Mouse (Mus musculus) erythroid progenitor cell, adult 5-6 weeks (primary cell): ENCODE results near the gene Pdcd7. TPM values are rescaled to one million over a fixed set of nuclear protein-coding genes. Genes with fewer than 3 reads are reported as not detected.
"Not testable (repeated sequence)": the region's sequence is repeated elsewhere in the genome, so short reads cannot be mapped to it uniquely, and the experiment has no call there.

Source experiments
- ATAC-seq: replicated peaks from 2 replicates; pipeline ENCODE4 v1.8.0; 2016; ENCODE audit warnings: moderate number of reproducible peaks, mild to moderate bottlenecking, moderate TSS enrichment, inconsistent platforms; ENCODE audit not compliant: poor library complexity, low FRiP score, severe bottlenecking
- total RNA-seq, 2 experiments: library from RNA; stranded (forward) in 1 of 2; stranded (reverse) in 1 of 2; fragments of 150-400 nt in 1 of 2; fragments of 186-747, 209-891 nt in 1 of 2; gene quantifications; 2 replicates each; pipeline versions ENCODE4 v1.2.3 to v1.2.4; 2015 to 2017; ENCODE audit warnings: low replicate concordance in 2 of 2

Gene Pdcd7
- total RNA-seq (2015; ENCODE audit: low replicate concordance): 7.2 and 13.4 TPM in 2 replicates
- 8.4 and 13.3 TPM in 2 replicates for total RNA-seq (2017; ENCODE audit: low replicate concordance)

DNA sequence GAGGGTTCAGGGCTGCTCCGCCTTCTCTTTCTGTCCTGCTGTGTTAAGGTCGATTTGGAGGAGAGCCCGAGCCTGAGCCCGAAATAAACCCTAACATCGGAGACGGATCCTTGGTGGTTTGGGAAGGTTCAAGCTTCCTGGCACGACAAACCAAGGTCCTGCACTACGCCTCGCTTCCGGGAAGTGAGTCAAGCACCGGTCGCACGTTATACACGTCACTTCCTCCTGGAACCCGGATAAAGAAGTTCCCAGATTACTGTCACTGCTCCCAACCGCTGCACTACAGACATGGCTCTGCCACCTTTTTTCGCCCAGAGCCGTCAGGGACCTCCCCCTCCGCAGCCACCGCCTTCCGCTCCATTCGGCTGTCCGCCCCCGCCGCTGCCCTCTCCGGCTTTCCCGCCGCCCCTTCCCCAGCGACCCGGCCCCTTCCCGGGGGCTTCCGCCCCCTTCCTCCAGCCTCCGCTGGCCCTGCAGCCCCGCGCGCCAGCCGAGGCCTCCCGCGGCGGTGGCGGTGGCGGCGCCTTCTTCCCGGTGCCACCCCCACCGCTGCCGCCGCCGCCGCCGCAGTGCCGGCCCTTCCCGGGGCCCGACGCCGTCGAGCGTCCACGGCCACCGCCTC lies at the start of gene Pdcd7:
Gene Pdcd7, plus strand, starts transcription at position 251 of the 622 bp plus-strand sequence.
- ATAC-seq: peak; percentile 91

DNA sequence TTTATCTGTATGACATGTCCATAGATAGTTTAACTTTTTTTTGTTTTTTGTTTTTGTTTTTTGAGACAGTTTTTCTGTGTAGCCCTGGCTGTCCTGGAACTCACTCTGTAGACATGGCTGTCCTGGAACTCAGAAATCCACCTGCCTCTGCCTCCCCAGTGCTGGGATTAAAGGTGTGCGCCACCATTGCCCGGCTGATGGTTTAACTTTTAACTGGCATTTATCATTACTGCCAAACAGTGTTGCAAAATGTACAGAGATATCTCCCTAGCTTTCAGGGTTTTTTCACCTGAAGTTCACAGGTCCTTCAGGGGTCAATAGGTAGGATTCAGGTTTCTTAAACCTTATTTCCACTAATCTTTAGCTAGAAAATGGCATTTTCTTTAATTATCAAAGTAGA lies 48.8 kb upstream of the Pdcd7 start:
- no peak for ATAC-seq

DNA sequence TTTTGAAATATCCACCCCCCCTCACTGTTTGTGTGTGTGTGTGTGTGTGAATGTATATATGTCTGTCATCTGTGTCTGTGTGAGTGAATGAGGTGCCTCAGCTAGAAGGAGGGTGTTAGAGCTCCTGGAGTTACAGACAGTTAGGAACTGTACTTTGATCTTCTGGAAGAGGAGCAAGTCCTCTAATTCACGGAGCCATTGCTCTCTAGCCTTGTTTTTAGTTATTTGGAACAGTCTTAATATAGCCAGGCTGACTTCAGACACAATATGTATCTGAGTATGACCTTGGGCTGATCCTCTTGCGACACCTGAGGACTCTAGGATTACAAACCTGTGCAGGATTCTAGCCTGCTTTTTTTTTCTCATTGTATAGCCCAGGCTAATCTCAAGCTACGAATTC lies 47.1 kb upstream of the Pdcd7 start:
- no peak for ATAC-seq

DNA sequence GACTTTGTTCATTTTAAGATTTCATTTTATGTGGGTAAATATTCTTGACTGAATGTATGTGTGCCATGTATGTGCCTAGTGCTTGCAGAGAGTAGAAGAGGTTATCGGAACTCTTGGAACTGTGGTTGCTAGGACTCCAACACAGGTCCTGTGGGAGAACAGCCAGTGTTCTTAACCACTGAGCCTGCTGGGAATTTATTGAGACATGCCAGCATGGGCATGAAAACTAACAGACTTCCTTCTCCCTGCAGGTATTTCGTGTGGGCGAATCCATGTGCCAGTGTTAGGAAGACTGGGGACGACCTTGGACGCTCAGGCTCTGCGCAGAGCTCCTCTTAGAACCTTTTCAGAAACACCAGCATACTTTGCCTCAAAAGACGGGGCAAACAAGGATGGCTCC lies 46.3 kb upstream of the Pdcd7 start:
- no peak for ATAC-seq

DNA sequence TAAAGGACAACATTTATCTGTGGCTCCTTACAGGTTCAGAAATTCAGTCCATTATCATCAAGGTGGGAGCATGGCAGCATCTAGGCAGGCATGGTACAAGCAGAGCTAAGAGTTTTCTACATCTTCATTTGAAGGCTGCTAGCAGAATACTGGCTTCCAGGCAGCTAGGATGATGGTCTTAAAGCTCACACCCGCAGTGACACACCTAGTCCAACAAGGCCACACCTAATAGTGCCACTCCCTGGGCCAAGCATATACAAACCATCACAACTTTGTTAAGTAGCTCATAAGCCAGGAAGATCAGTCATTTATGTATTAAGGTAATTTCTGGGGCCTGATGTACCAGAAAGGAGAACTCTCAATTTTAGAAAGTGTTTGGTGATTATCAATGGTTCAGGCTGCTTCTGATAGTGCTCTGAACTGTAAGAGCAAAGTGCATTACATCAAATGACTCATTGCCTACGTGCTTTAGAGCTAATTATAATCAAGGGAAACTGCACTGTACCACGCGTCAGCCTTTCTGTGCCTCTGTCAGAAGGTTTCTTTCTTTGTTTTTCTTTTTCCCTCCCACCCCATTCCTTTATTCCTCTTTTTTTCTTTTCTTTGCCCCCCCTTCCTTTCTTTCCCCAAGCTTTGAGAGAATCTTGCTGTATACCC lies 43.4 kb upstream of the Pdcd7 start:
- ATAC-seq: no peak

DNA sequence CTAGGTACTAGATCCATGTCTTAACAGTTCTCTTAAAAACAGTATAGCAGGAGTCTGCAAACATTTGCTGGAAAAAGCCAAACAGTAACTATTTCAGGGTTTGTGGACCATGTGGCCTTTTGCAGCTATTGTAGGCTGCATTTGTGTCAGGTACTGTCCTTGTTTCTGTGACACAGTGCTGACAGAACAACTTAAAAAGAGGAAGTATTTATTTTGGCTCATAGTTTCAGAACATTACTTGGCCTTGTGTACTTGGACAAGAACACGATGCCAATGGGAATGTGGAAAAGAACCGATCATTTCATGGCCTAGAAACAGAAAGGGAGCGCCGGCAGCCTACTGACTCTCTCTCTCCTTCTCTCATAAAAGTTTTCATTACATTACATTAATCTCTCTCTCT lies 42.3 kb upstream of the Pdcd7 start:
- ATAC-seq: no peak

DNA sequence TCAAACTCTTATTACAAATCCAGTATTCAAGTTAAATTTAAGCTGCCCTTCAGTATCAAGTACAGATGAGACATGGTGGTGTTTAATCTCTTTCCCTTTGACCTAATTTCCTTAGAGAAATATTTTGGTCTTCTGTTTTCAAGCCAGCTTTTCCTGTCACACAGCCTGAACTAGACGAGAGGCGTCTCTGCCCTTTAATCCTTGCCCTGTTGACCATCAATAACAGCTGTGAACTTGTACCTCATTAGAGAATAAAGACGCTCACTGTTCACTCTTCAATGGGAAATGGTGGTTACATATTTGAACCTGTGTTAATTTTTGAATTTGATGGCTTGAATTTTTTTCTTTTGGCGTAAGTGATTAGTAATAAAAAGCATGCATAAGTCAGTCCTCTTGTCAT lies 41.6 kb upstream of the Pdcd7 start:
- no peak for ATAC-seq

DNA sequence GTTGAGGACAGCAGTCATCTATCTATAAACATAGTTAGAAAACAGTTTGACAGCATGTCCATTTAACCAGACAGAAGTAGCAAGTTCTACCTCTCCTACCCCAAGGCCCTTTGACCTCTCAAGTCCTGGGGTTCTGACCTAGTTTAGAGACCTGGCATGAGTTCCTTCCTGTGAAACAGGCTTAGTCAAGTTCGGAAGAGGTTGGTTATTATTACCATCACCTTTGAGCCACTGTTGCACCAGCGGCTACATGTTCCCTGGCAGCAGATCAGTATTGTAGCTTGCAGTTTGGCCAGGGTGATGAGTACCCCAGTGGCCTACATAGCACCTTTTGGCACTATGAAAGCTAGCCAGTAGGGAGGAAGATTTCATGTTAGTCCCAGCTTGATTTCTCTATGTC lies 39.2 kb upstream of the Pdcd7 start:
- ATAC-seq: no peak

DNA sequence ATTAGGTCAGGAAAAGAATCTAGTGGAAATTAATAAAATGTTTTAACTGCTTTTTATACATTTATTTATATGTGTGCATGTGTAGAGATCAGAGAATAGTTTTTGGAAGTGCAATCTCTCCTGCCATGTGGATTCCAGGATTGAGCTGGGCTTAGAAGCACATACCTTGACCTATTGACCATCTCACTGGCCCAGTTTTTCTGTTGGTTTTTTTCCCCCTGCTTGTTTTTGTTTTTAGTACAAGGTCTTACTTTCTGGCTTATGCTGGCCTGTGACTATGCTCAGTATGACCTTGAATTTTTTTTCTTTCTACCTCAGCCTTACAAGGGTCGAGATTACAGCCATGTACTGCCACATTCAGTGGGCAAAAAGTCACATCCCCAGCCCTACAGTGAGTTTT lies 37.9 kb upstream of the Pdcd7 start:
- ATAC-seq: no peak

DNA sequence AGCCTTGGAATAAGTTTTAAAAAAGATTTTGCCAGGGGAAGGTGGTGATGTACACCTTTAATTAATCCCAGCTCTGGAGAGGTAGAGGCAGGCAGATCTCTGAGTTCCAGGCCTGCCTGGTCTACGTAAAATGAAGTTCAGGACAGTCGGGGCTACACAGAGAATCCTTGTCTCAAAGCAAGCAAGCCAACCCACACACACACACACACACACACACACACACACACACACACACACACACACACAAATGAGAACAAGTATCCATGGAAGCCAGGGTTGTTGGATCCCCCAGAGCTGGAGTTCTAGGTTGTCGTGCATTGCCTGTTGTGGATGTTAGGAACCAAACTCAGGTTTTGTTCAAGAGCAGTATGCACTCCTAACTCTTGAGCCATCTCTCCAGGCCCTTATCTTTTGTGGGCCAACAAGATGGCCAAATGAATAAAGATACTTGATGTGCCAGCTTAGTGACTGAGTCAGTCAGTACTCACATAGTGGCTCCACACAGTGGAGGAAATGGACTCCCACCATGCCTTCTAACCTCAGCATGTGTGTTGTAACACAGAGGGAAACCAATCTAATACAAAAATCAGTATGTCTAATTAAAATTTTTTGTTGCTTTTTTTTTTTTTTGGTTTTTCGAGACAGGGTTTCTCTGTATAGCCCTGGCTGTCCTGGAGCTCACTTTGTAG lies 33.1 kb upstream of the Pdcd7 start:
- ATAC-seq: peak; percentile 59

DNA sequence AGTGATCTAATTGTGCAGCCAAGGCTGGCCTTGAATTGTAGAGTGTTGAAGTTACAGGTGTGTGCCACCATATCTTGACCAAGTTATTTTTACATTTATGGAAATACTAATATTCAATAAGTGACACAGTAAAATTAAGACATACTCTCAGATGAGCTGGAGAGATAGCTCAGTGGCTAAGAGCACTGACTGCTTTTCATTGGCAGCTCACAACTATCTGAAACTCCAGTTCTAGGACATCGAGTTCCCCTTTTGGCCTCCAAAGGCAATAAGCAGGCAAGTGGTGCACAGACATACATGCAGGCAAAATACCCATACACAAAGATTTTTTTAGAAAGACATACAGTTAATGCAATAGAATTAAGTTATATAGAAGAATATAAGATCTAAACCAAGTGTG lies 32.1 kb upstream of the Pdcd7 start:
- ATAC-seq: no peak

DNA sequence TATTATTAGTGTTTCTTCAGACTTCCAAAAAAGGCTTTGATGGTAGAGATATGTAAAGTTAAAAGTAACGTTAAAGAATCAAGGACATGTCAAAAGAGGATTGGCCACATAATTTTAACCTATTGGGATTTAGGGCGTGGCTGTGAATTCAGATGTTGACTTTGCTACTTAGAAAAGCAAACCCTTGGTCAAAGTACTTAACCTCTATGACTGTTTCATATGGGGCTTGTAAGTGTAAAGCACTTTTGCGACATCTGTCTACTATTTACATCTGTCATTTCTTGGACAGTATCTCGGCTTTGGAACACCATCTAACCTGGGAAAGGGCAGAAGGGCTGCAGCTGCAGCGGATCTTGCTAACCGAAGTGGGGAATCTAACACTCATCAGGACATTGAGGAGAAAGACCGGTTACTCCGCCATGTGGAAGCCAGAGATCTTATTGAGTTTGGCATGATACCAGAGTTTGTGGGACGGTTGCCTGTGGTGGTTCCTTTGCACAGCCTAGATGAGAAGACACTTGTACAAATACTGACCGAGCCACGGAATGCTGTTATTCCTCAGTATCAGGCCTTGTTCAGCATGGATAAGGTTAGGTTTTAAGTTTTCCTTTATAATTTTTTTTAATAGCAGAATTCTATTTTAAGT lies 23.5 kb upstream of the Pdcd7 start:
- no peak for ATAC-seq

DNA sequence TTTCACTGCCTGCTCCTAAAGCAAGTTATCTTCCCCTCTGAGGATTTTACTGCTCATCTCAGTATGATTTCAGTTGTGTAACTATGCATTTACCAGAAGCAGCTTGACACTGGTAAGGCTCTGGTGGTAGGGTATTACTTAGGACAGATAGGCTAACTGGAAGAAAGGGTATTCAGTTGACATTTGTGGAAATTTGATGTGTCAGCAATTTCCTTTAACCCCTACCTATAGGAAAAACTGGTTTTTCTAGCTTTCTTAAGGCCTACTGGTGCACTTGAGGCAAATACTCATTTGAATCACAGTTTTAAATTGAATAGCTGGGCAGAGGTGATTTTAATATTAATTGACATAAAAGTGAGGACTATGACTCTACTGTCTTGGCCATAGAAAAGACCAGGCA lies 19.9 kb upstream of the Pdcd7 start:
- ATAC-seq: no peak

DNA sequence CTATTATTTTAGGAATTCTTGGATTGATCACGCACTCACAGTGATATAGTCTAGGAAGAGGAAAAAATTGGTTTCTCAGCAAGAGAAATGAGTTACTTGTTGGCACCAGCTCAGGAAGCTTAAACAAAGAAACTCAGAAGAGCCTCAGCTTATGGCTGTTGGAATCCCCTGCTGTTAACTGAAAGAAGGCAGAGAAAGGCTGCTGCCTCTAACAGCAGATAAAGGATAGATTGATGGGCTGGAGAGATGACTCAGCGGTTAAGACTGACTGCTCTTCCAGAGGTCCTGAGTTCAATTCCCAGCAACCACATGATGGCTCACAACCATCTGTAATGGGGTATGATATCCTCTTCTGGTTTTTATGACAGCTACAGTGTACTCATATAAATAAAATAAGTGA lies 18.5 kb upstream of the Pdcd7 start:
- ATAC-seq: no peak

DNA sequence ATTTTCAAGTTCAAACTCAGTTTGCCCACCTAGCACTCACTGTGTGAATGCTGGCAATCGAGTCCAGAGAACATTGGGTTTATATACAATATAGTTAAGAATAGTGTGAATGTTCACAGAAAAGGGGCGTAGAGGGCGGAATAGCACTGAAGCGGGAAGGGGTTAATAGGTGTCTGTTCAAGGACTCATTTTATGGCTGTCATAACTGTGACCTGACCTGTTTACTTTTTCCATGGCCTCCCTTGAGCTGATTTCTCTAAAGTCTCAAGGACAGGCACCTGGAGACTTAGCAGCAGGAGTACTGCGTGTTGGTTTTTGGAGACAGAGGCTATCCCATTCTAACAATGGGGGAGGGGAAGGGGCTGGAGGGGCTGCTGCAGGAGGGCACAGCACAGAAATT lies 11.9 kb upstream of the Pdcd7 start:
- ATAC-seq: no peak

DNA sequence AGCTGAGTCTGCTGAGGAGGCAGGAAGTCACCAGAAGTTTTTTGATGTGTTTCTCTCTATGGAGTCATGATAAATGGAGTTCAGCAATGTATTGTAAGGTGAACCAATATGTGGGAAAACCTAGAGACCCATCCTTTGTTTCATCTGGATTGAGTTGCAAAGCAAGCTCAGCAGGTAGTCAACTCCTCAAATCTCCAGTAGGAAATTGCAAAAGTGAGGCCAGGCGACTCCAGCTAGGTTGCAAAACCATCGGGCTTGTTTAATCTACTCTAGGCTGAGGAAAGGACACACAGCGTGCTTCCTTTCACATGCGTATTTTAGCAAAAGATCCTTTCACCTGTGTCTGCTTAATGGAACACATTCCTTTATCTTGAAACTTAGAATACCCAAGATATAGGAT lies 6.8 kb upstream of the Pdcd7 start:
- no peak for ATAC-seq

DNA sequence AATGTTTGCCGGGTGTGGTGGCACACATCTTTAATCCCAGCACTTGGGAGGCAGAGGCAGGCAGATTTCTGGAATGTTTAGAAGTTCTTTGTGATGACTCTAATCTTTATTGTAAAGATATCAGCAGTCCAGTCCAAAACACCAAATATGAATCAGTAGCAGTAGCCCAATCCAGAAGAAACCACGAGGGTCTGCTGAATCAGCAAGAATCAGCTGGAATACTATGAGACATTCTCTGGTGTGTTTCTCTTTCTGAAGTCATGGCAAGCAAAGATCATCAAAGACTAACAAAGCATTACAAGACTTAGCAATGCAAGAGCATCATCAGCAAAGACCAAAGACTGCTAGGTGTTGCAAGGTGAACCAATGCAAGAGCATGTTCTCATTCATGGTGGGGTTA lies 5.5 kb upstream of the Pdcd7 start:
- no peak for ATAC-seq

DNA sequence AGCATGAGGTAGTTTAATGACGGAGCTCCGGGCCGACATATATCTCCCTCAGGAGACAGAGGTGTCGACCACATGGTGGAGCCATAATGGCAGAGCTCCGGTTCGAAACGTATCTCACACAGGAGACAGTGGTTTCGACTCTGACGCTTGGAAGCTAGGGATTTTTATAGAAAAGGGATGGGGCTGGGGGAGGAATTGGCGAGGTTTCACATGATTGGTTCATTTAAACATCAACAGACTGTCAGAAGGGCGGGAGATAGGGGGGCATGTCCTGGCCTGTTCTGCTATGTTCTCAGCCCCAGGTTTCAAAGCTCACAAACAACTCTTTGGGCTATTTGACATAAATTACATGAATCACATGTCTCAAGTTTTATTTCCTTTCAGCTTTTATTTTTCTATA lies 465 bp upstream of the Pdcd7 start:
- ATAC-seq: not testable (repeated sequence)

DNA sequence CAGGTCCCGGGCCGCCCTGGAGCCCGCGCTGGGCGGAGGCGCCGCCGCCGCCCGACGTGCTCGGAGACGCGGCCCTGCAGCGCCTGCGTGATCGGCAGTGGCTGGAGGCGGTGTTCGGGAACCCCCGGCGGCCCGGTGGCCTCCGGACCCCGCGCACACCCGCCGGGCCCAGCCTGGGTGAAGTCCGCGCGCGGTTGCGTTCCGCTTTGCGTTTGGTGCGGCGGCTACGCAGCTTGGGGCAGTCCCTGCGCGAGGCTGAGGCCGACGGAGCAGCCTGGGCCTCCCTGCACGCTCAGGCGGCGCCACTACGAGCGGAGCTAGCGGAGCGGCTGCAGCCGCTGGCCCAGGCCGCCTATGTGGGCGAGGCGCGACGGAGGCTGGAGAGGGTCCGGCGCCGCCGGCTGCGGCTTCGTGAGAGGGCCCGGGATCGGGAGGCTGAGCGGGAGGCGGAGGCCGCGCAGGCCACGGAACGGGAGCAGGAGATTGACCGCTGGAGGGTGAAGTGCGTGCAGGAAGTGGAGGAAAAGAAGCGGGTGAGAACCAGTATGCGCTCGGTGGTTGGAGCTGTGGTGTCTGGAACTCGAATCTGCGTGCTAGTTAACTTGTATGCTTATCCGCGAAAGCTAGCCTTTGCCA lies 690 bp downstream of the Pdcd7 start:
- ATAC-seq: peak; percentile 76

DNA sequence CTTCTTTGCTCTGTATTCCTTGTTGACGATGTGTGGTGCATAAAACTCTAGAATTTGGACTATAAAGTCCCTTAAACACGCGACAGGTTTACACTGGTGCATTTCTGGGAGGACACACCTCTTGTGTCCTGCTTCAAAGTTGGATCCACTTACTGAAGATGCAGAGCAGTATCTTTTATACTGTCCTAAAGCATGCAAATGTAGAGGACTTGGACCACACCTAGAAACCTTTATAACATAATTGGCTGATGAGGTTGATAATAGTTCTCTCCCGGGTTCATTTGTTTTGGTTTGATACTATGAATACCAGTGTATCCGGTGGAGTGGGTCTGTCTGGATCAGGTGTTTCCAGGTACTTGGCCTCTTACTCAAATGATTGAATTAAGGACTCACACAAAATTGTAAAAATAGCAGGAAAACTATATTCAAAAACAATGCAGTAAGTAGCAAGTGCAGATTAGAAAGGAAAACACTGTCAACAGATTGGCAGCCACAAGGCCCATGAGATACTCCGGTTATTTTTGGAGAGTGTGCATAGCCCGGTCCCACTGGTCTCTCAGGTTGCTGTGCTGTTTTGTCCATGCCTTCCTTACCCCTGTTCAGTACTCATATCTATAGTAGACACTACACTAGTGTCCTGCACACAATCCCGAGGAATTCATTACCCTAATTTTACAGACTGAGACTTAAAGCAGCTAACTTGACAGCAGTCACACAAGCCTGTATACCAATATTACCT lies 1.4 kb downstream of the Pdcd7 start:
- no peak for ATAC-seq
